Mouse (Mus musculus): ENCODE results near the gene Tesc.

Tesc gene

DNA sequence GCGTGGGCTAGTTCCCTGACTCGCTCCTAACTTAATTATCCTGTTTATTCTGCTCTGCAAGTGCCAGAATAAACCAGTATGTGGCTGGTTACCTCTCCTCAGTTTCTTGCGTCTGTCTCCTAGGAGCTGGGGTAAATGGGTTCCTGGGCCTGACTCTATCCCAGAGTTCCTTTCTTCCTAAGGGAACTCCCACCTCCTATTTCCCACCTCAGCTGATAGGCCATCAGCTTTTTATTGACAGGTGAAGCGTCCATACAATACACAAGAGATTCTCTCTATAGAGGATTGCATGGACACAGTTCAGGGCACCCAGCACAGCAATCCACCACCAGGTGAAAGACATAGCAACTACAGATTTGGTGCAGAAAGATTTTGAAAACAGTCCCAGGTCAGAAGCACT, 16.2 kb downstream of the Tesc start:
- DNase-seq (ENCODE audit: low spot score) = no peak

DNA sequence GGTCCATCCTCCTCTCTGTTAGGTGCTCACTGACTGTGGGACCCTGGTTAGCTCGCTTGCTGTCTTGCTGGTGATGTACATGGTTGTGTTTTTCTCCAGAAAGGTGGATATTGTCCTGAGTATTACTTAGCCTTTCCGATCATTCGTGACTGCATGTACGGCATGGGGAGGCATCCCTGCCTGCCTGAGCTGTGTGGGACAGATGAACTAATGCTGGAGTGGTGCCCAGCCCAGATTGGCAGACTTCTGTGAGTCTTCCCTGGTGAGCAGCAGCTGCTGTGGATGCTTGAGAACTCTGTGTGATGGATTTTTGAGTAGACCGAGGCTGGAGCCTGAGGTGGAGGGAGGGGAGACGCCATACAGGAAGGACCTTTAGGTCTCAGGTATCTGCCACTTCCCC, 17.4 kb downstream of the Tesc start:
- no peak for DNase-seq (ENCODE audit: low spot score)

DNA sequence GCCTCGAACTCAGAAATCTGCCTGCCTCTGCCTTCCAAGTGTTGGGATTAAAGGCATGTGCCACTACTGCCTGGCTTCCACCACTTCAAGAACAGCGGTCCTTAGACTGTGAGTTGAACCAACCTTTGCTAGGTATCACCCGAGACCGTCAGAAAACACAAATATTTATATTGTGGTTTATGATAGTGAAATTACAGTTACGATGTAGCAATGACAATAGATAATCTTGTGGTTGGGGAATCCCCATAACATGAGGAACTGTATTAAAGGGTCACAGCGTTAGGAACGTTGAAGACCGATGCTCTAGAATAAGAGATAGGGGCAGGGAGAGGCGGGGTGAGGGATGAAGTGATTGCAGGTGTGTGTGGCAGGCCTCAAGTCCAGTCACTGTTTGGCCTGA, 17.8 kb downstream of the Tesc start:
- no peak for DNase-seq (ENCODE audit: low spot score)

DNA sequence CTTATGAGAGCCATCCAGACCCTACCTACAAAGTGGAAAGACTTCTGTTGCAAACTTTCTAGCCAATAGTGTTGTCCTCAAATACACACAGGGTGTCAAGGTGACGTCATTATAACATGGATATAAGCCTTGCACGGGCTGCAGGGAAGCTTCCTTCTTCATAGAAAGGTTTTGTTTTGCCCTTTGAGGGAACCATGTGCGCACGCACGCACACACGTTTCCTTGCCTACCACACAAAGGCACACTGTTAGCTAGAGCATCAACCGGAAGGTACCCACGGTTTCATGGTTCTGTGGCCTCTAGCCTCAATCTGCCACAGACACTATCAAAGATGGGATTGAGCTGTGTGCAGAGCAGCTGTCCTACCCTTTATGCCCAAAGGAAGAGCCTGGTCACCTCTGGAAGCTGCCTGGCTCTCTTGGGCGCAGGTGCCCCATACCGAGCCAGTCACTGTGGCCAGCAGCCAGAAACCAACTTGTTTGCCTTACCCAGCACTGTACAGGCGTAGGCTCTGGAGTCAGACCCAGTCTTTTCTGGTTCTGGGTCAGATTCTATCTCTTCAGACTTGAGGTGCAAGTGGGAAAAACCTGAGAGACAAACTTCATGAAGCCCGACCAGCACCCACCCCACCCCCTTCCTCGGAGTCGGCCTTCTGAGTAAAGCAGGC, 19.7 kb downstream of the Tesc start:
- DNase-seq (ENCODE audit: low spot score) = no peak

DNA sequence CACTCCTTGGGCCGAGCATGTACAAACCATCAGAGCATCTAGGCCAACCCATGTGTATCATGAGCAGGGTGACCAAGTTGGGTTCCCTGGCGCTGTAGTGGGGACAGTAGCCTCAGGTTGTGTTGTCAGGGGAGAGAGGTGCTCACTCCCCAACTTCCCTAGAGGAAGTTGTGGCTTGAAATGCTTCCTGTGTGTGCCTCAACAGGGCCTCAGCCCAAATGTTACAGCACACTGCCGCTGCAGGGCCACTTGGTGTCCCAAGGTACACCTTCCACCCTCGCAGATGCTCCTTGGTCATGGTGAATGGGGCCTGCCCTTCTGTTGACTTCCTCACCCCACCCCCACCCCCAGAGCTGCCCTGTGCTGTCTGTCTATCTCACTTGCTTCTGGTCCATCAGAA, 20.9 kb downstream of the Tesc start:
- DNase-seq (ENCODE audit: low spot score) = no peak

DNA sequence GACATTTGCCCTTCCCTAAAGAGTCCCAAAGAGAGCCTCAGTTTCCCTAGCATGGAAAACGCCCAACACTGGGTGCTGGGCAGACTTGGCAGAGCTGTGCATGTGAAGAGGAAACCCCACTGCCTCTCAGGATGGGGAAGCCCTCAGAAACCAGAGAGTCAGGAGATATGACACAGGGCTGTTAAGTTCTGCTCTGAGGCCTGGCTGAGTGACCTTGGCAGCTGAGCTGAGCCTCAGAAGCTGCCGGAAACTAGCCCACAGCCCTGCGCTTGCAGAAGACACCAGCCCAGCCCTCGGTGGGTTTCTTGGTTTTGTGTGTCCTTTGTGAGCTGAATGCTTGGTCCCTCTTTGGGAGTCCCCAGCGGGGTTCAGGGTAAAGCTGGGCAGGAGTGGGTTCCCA, 21.4 kb downstream of the Tesc start:
- DNase-seq (ENCODE audit: low spot score) = no peak

DNA sequence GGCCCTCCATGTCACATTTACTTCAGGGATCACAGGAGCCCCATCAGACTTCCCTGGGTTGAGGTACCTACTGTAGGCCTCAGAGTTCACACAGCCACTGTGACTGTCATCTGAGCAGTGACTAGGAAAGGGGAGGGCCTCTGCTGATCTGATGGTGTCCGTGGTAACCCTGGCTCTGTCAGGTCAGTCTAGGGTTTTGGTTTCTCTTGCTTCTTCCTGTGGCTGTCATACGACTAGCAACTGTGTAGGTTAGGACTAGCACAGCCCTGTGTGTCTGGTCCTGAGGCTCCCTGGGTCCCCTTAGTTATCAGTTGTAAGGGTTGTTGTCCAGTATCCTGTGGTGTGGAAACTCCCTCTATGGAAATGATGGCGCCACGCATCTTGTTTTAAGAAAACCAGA, 23.2 kb downstream of the Tesc start:
- no peak for DNase-seq (ENCODE audit: low spot score)

DNA sequence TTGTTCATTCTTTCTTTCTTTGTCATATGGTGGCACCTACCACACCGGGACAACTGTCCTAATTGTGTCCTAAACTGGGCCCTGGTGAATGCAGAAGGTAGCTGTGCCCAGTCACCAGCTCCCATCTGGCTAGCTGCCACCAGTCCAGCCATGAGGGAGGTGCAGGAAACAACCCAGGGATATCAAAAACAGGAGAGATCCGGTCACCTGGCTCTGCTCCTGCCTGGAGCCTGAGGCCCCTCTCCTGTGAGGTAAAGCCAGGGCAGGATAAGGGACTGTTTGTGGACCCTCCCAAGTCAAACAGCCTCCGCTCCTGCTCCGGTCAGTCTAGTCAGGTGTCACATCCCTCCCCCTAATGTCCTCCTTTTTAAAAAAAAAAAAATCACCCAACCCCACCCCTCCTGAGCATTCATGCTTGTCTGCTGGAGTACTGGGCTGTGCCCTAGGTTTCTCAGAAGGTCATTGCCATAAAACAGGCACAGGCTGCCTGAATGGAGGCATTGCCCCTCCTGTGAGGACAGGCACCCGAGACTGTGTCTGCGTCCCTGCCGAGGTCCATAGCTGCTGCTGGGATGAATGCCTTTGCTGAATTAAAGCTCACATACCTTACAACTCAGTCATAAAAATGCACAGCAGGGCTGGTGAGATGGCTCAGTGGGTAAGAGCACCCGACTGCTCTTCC, 24.6 kb downstream of the Tesc start:
- DNase-seq (ENCODE audit: low spot score) = peak; percentile 29

DNA sequence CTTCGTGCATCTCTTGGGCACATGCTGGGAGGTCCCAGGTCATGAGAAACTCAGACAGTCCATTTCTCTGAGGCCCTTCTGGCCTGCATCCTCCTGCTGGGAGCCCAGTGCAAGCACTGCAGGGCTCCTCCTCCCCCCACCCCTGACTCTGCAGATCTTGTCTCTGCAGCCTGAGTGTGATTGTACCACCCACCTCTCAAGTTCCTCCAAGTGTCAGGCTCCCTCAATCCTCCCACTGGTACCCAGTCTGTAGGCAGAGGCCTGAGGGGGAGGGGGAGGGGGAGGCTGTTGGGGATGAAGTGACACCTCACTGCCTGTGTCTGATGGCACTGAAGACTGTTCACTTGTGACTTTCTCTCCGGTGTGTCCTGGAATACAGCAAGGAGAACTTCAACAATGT, 25.7 kb downstream of the Tesc start:
- no peak for DNase-seq (ENCODE audit: low spot score)

DNA sequence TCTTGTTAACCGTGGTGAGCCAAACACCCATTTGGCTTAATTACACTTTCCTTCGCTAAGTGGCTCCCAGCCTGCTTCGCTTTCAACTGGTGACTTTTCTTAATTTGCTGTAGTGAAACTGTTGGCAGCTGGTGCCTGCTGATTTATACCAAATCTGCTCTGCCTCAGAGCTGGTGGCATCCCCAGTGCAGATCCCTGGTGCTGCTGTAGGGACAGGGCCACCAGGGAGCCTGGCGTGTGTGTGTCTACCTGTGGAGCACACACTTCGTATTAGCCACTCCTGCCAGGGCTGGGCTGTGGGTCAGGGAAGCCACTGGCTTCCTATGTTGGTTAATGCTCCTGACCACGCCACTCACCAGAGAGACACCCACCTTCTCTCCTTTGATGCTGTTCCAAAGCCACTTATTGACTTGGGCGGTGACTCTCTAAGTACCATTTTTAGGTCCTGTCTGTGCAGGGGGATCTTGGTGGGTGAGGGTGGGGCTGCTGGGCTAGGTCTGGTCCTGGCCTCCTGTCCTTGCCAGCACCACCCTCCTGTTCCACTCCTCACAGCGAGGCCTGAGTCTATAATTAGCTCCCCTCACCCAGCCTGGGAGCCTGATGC, 30.1 kb downstream of the Tesc start:
- no peak for DNase-seq (ENCODE audit: low spot score)

DNA sequence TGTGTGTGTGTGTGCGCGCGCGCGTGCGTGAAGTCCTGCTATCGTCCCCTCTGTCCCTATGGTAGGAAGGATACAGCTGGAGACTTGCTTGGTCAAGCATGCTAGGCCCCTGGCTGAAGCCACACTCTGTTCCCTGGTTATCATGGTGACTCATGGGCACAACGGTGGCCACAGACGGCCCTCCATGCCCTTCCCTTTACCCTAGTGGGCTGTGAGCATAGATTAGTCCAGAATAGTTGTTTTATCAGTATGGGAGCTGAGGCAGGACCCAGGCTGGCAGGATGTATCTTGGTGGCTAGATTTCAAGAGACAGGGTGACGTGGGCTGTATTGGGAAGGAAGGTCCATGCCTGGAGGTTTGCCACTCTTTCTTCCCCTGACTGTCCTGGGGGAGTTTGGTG, 31.3 kb downstream of the Tesc start:
- no peak for DNase-seq (ENCODE audit: low spot score)

DNA sequence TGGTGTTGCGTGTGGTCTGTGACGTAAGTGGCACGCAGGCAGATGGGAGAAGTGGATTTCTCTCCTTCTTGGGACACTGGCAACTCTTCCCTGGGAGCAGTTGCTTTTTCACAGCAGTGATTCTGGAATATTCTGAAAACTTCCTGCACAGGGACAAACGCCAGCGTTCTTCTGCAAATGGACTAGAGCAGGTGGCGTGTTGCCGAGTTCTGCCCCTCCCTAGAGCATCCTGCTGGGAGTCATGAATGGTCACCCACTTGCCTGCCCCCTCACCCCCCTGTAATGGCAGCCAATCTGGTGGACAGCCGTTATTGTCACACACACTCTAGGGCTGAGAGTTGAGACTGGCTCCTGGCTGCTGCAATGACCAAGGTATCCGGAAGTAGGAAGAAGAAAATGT, 32.1 kb downstream of the Tesc start:
- no peak for DNase-seq (ENCODE audit: low spot score)

DNA sequence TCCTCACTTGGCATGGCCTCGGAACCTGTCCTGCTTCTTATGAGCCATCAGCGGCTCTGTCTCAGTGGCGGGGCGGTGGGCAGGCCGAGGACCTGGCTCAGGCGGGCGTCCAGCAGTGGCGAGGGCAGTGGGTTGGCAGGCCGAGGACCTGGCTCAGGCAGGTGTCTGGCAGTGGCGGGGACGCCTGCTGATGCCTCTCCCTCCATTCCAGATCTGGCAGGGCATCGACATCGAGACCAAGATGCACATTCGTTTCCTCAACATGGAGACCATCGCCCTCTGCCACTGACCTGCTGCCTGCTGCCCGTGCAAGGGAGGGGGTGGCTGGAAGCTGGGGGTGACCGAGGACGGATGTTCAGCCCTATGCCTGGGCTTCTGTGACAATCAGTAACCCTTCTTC, 33.8 kb downstream of the Tesc start:
- DNase-seq (ENCODE audit: low spot score) = no peak

DNA sequence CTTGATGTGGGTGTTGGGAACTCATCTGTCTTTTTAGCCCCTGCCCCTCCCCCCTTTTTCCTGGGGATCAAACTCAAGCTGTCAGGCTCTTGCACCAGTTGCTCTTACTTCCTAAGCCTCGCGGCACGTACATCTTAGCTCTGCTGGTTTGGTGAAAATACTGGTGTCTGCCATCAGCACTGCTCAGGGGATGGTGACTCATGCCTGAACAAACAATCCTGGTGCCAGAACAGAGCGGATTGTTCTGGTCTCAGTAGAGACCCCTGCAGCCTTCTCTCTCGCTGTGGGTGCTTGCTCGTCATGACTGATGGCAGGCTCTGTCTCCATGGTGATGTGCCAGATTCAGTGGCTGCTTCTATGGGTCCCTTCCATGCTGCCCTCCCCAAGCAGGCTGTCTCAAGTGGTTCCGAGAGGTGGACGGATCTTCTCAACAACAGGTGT, 35.7 kb downstream of the Tesc start:
- DNase-seq (ENCODE audit: low spot score) = no peak

DNA sequence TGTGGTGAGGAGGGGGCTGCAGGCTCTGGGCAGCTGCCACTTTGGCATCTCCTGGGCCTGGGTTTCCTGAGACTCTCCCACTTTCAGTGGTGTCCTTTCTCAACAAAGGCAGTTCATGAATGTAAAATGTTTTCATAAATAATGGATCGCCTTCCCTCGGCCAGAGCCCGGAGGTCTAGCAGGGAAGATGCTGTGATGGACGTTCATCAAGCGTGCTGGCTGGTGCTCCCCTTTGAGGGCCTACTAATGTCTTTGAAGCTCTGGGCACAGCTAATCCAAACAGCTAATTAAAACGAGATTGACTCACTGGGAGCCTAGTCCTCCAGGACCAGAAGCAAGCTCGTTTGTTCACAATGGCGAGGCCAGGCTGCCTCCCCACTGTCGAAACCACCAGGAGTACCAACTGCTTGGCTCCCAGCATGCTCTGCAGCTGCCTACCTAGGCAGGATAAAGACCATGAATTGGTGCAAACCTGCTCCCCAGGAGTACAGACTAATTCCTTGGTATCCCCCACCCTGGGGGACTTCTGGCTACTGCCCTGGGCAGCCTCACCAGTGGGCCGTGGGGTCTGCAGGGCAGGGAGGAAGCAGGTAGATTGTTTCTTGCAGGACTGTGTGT, 36.9 kb downstream of the Tesc start:
- DNase-seq (ENCODE audit: low spot score) = no peak

DNA sequence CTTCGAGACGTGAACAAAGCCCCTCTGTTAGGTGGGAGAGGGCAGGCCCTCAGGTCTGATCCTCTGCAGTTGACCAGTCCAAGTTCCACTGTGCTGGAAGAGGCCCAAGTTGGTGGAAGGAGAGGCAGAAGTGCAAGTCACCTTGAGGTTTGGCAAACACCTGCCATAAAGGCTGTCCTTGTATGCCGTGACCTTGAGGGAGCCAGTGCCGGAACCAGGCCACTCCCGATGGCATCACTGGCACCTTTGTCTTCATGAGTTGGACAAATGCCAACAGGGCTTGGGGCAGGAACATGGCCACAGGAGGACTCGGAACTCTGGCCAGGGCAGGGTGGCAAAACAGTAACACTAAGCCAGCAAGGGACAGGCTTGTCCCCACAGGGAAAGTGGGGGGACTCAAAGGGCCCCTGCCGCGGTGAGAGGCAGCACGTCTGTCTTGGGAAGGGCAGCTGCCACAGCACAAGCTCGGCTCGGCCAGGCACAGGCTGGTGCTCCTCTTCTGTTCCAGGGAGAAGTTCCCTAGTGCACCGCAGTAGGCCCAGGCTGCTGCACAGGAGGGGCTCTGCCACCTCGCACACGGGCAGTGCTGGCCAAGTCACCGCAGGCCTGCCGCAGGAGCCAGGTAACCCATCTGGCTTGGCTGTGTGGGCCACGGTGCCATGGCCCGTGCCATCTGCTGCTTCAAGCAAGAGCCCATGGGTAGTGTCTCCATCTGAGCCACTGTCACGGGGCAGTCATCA, 38.1 kb downstream of the Tesc start:
- no peak for DNase-seq (ENCODE audit: low spot score)

DNA sequence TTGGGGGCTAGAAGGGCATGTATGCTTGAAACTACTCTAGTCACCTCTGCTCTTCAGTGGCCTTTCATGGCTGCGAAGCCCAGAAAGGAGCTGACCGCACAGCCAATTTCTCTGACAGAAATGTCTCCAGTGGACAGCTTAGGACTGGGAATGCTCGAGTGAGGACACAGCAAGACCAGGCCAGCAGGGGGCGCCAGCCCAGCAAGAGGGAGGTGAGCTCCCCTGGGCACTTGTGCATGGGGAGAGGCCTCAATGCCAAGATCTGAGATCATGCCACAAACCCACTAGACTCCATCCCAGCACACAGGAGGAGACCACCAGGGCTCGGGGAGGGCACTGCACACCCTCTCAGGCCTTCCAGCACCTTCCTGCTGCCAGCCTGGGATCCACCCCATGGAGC, 39.3 kb downstream of the Tesc start:
- DNase-seq (ENCODE audit: low spot score) = peak; percentile 59

DNA sequence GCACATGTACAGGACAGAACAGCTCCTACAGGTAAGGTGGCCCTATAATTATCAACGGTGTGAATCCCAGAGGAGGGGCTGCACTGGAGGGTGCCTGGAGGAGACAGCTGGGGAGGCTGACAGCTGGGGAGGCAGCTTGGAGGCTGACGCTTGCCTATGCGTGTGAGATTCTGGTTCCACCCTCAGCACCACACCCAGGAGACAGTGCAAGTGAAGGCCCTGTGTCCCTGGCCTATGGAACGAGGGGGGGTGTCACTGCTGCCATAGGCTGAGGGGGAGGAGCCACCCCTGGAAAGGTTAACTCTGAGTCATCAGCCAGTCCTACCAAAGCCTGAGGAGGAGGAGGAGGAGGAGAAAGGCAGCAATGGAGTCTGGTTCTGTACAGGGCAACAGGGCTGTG, 40.0 kb downstream of the Tesc start:
- DNase-seq (ENCODE audit: low spot score) = no peak

DNA sequence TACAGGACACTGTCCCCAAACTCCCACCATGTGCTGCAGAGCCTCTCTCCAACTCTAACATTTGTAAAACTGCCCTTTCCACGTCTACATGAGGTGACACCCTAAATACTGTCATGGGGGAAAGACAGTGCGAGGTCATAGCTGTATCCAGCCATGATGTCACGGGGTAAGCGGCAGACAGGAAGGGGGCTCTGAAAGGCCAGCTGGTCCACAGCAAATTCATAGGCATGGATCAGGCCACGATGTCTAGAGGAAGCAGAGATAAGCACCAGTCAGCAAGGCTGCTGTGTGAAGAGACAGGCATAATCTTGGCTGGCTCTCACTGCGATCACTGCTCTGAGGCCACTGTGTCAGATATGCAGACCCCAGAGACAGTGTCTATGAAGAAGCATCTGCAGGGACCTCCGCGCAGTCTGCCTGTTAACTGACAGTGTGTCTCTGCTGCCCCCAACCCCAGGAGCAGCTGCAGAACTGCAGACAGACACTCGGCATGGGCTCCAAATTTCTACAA, 40.5 kb downstream of the Tesc start:
- DNase-seq (ENCODE audit: low spot score) = no peak

DNA sequence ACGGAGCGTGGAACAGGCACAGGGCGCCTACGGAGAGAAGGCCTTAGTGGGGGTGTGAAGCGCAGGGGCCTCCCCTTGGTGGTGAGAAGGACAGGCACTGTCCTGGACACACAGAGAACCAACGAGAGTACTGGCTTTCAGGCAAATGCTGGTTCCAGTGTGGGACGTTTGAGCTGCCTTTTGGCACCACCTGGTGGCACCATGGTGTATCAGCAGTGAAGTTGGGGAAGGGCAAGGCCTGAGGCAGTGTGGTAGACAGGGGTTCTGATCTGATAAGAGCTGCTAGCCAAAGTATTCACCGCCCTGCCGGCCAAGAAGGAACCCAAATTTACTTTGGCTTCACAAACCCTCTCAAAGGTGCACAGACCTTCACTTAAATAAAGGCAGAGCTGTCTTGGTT, 41.8 kb downstream of the Tesc start:
- peak; percentile 48 for DNase-seq (ENCODE audit: low spot score)

DNA sequence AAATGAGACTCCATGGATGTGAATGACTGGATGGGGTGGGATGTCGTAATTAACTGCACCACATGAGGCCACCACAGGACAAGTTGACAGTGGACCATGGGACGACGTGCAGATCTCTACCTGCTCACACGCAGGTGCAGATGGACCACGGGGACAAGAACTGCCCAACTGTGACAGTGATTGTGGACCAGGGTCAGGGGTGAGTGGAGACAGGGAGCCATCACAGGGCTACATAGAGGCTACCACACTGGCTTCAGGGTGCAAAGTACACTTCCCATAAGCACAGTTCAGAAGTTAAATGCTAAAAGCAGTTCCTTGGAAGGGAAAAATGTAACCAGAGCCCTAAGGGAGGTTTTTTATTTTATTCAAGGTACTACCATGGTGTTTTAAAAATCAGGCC, 44.2 kb downstream of the Tesc start:
- no peak for DNase-seq (ENCODE audit: low spot score)

DNA sequence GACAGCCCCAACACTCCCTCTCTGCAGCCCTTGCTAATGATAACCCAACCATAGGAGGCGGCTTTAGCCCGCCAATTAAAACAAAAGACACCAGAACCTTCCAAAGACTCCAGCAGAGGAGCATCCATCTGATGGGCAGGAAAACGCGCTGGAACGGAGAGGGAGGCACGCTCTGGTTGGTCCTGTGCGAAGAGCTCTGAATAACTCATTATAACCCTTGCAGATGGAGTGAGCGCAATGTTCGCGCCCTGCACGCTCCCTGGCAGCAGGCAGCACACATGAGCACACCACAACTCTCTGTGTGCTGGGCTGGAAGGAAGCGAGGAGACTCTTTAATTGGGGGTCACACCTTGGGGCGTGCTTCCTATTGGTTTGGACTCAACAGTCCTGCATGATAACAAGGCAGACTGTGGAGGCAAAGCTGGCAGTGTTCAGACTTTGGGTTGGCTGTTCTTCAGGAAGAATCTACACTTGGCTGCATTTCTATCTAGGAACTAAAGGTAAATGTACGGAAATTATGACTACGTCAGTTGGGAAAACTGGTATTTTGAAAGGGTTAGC, 45.8 kb downstream of the Tesc start:
- no peak for DNase-seq (ENCODE audit: low spot score)

All from ovary, postnatal 14 days (tissue).